Mouse (Mus musculus) left cerebral cortex, adult 8-10 months (tissue): ENCODE data around the gene Dglucy. TPM values are rescaled to one million over a fixed set of nuclear protein-coding genes. Genes with fewer than 3 reads are reported as not detected.

Experiments
- DNase-seq, 2 experiments: peaks; one replicate each; pipeline ENCODE4 v3.0.0; 2022; ENCODE audit warnings: low spot score in 2 of 2
- total RNA-seq, 4 experiments: library from RNA; stranded (reverse); gene quantifications; 2 replicates each; pipeline ENCODE4 v1.2.4; 2022

Gene Dglucy
- total RNA-seq, 4 experiments from 2014 or later = 10.5 to 14.1 (median 12.7) TPM

DNA sequence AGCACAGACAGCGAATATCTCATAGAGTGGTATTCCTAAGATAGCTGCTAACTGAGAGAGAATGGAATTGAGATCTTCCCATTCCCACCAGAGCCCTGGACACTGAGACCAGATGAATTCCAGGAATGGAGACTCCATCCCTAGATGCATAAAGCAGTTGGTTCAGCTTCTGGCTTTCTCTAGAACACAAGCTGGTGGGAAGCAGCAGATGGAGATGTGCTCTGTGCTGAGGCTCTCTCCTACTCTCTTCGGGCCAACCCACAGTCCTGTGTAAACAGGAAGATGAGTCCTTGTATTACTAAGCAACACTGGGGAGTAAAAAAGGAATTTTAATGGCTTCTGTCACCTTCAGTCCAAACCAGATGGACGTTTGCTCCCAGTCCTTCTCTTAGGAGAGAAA lies 96.7 kb downstream of the Dglucy start:
- peak in 1 of 2 experiments; percentile 73 for DNase-seq

DNA sequence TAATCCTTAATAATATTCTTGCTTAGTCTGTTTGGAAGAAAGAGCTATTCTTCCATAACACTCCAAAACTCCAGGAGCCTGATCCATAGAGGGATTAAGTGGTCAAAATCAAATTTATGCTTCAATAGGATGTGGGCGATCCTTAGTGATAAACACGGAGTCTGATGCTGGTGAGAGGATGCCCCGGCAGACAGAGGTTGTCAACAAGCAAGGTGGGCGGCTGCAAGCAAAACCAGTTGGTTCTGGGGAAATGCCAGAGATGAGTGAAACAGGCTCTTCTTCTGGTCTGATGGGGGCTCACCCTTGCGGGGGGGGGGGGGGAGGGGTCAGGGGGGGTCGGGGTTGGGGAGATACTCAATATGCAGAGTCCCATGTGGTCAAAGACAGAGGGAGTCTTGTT lies 97.1 kb downstream of the Dglucy start:
- no peak for DNase-seq

DNA sequence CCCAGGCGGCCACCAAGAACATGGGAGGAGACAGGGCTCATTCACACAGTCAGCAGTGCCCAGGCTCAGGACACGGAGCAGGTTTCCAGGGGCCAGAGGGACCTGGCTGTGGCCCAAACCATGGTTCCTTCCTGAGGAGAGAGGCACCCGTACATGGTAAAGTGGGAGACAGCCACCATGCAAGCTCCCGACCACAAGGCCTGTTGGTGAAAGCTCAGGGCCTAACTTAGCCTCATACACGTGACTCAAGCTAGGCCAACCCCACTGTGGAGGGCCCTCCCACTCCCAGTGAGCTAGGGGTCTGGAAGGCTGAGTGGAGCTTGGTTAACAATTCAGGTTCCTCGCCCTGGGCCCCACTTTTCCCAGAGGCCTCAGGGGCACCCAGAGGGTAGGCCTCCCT lies 99.1 kb downstream of the Dglucy start:
- DNase-seq = no peak

DNA sequence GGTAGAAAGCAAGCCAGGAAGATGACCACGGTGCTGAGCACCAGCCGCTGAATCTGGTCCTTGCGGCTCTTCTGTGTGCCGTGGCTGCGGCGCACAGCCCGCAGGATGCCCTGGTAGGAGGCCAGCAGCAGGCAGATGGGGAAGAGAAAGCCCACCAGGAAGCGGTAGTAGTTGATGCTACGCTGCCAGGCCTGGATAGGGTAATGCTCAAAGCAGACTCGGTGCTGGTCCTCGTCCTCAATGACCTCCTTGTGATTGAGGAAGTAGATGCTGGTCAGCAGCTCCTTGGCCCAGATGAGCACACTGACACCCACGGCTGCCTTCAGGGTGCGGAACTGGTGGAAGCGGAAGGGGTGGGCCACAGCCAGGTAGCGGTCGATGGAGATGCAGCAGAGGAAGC lies 99.7 kb downstream of the Dglucy start:
- no peak for DNase-seq

DNA sequence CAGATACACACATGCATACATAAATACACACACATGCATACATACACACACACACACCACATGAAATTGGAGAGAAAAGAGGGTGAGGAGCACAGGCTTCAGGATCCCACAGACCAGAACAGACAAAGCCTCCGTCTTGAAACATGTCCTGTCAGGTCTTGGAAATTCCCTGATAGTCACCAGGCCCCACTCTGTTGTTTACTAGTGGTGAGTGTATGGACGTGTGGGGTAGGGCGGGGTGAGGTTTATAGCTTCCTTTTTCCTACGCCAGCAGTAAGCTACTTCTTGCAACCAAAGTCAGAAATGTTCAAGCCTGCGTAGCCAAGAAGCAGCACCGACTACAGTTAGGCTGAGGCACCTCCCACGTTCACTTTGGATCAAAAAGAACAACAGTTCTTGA lies 104.3 kb downstream of the Dglucy start:
- no peak for DNase-seq

DNA sequence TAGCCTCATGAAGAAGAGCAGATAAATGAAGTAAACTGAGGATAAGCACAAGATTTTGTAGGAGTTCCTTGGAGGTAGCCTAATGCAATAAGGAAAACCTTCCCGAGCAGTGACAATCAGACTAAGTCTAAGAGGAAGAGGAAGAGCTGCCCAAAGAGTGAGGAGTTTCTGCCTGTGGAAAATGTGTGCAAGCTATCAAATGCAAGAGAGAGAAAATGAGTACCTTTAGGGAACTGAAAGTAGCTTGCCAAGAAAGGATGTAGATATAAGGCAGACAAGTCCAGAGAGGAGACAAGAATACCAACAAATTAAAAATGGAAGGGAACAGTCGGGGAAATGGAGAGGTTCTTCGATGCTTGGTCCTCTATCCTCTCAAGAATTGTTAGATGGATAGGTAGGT lies 106.7 kb downstream of the Dglucy start:
- DNase-seq = no peak

DNA sequence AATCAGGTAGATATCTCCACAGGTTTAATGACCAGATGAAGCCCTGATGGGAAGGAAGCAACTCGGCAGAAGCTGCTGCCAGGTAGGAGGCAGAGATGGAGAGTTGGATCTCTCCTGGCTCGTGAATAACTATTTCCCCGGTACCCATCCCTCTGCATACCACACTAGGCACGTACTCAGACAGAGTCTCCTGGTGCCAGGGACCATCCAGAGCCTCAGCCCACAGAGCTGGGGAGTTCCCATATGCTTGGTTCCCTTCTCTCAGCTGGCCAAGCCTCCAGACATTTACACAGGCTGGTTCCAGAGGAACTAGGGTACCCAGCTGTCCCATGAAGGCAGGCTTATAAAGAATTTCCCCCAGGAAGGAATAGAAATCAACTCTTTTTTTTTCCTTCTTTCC lies 108.0 kb downstream of the Dglucy start:
- no peak for DNase-seq

DNA sequence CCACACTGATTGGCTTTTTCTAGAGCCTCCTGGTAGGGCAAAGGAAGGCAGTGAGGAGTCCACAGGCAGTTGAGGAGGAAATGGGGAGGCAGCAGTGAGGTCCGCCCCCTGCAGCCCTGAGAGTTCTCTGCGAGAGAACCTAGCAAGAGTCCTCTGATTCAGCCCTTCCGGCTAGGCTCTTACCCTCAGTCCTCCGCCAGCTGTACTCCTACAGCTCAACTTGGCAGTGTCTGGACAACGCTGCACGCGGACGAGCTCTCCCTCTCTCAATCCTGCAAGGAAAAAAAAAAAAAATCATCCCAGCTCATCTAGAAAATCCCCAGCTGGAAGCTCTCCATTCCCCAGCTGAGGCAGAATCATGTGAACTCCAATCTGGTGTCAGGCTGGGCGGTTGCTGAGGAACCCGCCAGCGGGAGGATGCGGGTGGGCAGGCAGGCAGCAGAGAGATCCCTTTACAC lies 109.0 kb downstream of the Dglucy start:
- peak in 1 of 2 experiments; percentile 79 for DNase-seq

DNA sequence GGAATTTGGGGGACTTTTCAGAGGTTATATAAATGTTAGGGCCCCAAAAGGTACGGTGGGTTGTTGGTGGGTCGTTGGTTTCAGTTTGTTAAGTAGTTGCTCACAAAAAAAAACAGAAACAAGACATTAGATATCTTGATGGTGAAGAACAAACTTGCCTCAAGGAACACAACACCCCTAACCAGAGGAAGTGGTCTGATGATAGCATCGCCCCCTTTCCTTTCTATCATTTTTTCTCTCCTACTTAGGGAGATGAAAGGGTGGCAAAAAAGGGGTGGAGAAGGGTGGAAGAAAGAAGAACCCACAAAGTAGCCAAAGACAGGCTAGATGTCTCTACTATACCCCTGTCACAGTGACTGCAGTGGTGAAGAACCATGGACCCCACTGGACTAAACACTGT lies 111.7 kb downstream of the Dglucy start:
- DNase-seq = no peak

DNA sequence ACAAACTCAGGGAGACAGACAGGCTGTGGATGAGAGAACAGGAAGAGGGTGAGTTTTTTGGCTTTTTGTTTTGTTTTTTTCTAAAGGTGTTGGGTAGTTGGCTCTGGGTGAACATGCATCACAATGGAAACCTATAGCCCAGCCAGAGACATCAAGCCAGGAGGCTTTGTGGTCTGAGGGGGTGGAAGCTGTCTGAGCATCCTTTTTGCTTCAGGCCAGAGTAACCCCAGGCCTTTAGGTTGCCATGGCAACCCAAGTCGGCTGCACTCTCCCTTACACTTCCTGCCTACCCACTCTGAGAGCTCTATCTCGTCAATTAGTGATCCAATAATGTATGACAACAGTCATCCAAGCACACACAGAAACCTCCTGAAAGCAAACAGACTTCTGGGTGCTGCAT lies 116.6 kb downstream of the Dglucy start:
- no peak for DNase-seq

DNA sequence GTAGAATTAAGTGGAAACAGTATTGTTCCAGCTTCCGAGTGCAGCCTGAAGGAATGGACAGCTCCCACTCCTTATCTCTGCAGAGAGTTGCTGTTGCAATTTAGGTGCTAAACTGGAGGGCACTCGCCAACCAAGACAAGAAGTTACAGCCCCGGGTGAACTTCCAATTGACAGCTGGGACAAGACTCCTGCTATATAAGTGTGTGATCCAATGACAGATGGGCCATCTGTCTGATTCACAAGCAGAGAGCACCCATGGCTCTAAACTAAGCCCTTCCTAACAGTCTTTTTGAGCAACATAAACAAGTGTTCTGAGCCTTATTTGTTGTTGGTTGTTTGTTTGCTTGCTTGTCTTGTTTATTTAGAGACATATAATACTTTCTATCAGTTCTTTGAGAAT lies 117.8 kb downstream of the Dglucy start:
- DNase-seq = no peak

DNA sequence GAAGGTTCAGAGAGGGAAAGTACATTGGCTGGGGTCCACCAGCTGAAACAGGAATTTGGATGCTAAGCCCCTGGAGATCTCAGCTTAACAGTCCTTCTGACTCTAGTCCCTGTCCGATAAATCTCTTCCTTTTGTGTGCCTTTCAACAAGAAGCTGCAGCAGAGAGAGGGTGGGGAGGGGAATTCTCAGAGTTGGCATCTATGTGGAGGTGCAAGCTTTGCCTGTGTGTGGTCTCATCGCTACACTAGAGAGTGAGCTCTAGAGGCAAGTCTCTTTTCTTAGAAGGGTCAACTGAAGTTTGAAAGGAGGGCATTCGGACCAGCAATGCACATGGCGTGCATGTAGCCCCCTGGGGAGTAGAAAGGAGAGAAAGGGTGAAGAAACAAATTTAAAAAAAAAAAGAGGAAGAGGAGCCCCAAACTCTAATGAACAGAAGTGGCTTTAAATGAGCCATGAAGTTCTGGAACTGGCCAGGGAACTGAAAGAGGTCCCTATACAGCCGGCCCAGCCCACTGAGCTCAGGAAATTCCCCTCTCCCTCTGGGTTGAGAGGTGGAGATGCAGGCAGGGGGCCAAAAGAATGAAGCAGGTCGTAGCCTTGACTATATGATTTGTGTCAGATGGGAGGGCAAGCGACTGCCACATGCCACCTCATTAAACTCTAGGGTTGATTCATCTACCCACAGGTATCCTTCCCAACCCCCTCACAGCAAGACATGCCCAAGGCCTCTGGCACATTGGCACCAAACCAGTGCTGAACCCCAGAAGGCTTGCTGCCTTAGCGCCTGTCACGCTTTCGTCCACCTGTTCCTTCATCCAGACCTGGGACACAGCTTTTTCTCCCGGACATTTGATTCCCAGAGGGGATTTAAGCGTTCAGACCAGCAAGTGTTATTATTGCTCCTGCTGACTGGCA lies 119.1 kb downstream of the Dglucy start:
- DNase-seq = no peak

DNA sequence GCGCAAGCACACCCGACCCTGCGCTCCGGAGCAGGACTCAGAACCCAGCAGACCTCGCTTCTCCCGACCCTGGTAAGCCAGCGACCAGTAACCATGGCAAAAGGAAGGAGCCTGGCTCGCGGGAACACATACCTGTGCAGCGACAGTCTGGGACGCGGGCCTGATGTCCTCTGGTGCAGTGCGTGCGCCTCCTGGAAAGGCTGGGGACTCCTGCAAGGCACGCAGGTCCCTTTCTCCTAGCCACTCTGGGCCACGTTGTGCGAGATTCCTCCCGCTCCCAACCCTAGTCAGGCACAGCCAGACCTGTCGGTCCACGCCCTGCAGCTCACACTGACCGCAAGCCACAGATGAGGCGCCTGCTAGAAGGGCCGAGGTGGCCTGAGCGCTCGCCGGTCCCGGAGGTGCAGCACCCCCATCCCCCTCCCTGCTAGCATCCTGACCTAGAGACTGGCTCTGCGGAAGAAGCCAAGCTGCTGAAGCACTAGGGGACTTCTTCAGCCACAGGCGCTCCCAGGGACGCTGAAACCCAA lies 120.3 kb downstream of the Dglucy start:
- peak in 1 of 2 experiments; percentile 40 for DNase-seq

DNA sequence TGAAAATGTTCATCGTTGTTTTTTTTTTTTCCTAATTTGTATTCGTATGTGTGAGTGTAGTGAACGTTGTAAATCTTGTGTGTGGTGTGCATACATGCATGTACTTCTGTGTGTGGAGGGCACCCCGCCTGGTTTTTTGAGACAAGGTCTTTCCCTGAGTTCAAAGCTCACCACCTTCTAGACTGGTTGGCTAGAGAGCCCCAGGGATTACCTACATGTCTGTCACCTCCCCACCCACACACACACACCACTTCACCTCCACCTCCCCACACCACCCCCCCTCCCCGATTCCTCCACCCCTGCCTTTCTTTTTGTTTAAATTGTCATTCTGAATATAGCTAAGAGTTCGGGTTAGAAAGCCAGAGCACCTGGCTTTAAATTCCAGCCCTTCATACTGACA lies 122.0 kb downstream of the Dglucy start:
- no peak for DNase-seq

DNA sequence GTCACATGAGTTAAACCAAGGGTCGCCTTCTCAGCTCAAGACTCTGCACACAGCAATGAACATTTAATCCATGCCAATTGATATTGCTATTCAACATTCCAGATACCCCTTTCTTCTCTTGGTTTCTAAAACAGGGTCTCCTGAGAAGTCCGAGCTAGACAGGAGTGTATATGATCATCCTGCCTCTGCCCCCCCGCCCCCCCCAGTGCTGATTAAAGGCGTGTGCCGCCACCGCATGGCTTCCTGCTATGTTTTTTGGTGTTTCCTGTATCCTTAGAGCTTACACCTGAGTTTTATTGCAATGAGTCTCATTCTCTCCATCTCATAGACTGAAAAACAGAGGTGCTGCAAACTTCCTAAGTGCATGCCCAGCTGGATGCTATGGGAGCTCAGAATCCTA lies 122.5 kb downstream of the Dglucy start:
- no peak for DNase-seq

DNA sequence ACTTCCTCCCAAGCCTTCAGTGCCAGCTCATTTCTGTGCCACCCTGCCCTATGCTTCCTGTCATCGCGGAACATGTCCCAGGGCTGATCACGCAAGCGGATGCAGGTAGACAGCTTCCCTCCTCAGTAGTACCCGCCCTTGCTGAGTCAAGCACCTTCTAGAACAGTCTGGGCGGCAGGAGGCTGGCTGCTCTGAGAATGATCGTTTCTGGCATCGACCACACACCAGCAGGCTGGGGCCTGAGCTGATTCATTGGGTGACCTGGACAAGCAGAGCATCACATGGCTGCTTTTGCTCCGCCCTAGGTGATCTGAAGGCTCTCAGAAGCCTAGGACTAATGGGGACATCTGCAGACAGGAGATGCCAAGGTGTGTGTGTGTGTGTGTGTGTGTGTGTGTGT lies 124.9 kb downstream of the Dglucy start:
- DNase-seq = no peak

DNA sequence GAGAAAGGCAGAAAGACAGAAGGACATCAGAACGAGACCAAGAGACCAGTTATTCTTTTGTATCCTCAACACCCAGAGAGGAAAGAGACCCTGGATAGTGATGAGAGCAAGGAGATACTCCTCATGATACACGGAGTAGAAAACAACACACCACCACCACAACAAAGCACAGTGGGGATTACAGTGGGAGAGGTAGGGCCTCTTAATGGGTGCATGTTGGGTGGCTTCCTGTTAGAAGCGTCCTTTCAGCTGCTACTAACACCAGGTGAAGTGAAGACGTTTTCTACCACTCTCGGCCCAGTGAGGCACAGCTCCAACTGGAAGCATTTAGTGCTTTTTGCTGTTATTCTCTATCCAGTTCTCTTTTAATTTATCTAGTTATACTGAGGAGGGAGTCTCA lies 128.0 kb downstream of the Dglucy start:
- no peak for DNase-seq

DNA sequence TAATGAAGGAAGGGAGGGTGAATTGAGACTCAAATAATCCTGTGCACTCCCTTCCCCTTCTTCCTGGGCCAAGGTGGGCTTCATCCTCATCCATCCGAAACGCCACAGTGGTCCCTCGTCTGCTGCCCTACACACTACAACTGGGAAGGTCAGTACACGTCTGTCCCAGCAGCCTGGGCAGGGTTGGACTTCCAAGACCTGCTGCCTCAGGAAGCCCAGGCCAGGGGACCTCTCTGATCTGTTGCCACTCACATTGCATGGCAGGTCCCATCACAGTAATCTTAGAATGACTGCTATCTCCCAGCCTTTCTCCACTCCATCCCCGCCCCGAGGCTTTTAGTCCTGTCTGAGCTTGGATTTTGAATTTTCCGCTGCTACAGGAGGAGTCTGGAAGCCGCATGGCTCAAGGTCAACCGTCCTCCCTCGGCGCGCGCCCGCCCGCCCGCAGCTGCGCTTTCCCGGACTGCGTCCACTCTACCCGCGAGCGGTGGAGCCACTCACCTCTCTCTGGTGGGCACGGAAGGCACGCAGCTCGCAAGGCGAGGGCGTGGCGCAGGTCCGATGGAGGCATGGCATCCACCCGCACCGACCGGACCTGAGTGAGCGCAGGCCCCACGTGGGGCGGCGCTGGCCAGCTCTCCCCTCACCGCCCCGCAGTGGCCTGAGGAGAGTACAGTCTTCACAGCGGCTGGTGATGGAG lies 128.9 kb downstream of the Dglucy start, which contains the start of gene Gpr68:
Gpr68 (minus strand) TSS at position 601 of the 700 bp plus-strand sequence.
- no peak for DNase-seq

DNA sequence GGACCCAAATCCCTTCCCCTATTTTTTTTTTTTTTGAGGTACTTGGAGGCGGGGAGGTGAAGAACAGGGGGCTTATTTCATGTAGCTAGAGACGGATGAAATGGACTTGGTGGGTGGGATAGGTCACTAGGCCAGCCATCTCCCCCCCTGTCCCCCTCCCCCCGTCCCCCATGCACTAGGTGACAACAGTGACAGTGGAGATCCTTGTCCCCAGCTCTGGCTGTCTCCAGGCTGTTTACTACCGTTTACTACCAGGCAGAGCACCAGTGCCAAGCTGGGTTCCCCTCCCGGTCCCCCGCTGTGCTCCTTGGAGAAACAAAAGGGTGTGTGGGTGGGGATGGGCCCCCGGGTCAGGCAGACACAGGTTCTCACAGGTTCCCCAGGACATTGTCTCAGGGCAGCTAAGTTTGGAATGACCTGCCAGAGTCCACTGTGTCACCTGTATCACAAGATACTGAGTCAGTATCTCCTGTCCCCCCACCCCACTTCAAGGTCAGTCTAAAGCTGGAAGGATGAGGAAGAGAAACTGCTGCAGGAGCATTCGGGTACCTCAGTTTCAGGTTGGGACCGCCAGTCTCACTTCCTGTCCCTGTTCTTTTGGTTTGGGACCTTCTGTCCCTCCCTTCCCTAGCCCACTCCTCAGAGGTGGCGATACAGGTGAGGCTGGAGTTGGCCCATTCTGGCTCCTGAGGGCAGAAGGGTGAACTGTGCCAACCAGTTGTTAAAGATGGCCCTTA lies 129.6 kb downstream of the Dglucy start:
- DNase-seq = no peak

DNA sequence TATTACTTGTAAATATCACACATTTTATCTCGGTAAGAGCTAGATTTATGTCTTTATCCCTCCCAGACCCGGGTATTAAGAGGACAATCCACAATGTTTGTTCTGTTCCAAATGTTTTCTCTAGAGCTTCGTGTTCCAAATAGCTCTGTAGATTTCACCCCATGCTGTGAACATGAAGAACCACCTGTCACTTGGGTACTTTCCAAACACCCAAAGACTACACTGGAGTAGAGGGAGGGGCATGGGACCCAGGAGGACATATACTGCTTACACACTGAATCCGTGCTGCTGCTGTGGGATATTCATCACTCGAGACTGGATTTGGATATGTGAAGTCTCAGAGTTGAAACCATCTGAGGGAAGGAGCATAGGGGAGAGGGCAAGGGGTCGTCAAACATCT lies 130.9 kb downstream of the Dglucy start:
- no peak for DNase-seq

DNA sequence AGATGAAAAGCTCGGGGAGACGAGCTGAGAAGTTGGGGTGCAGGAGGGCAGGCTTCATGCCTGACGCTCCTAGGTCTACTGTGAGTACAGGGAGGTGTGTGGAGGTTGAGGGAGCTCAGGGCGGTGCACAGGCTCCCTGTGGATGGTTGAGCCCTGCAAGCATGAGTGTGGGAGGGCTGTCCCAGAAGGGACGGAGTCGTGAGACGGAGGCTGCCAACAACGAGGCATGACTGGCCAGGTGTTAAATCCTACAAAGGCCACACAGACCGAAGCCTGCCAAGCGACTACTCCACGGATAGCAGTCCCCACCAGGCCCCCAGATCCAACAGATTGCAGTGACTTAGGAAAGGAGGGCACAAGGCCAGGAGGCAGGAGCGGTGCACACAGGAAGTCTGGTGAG lies 131.9 kb downstream of the Dglucy start:
- DNase-seq = peak; percentile 25 to 86
